Mouse (Mus musculus): Measurements from ENCODE around the gene Erc2.

Gene Erc2

GRCm38 (mm10) chr14:28061649-28062375 is 439.6 kb downstream of the Erc2 start:
- no peak for DNase-seq (ENCODE audit: low spot score in 2 of 2)

- DNase-seq (ENCODE audit: low spot score in 2 of 2) = peak; percentile 27 to 28
Measured at GRCm38 (mm10) chr14:28068021-28068420, 445.8 kb downstream of the Erc2 start.

GRCm38 (mm10) chr14:28069826-28070225 is 447.6 kb downstream of the Erc2 start:
- DNase-seq (ENCODE audit: low spot score in 2 of 2) = no peak

GRCm38 (mm10) chr14:28072561-28072960 is 450.3 kb downstream of the Erc2 start:
- no peak for DNase-seq (ENCODE audit: low spot score in 2 of 2)

- no peak for DNase-seq (ENCODE audit: low spot score in 2 of 2)
Measured at GRCm38 (mm10) chr14:28089636-28090443, 467.6 kb downstream of the Erc2 start.

- no peak for DNase-seq (ENCODE audit: low spot score in 2 of 2)
Measured at GRCm38 (mm10) chr14:28091367-28091766, 469.1 kb downstream of the Erc2 start.

GRCm38 (mm10) chr14:28093214-28093613 is 471.0 kb downstream of the Erc2 start:
- DNase-seq (ENCODE audit: low spot score in 2 of 2) = no peak

GRCm38 (mm10) chr14:28093913-28094312 is 471.7 kb downstream of the Erc2 start:
- DNase-seq (ENCODE audit: low spot score in 2 of 2) = no peak

- DNase-seq (ENCODE audit: low spot score in 2 of 2) = no peak
Measured at GRCm38 (mm10) chr14:28099084-28099483, 476.9 kb downstream of the Erc2 start.

GRCm38 (mm10) chr14:28113121-28113520 is 490.9 kb downstream of the Erc2 start:
- DNase-seq (ENCODE audit: low spot score in 2 of 2) = no peak

- no peak for DNase-seq (ENCODE audit: low spot score in 2 of 2)
Measured at GRCm38 (mm10) chr14:28120851-28121250, 498.6 kb downstream of the Erc2 start.

GRCm38 (mm10) chr14:28126842-28127241 is 504.6 kb downstream of the Erc2 start:
- DNase-seq (ENCODE audit: low spot score in 2 of 2) = no peak

- no peak for DNase-seq (ENCODE audit: low spot score in 2 of 2)
Measured at GRCm38 (mm10) chr14:28128999-28129398, 506.8 kb downstream of the Erc2 start.

- DNase-seq (ENCODE audit: low spot score in 2 of 2) = no peak
Measured at GRCm38 (mm10) chr14:28143998-28144397, 521.8 kb downstream of the Erc2 start.

- DNase-seq (ENCODE audit: low spot score in 2 of 2) = no peak
Measured at GRCm38 (mm10) chr14:28147201-28147600, 525.0 kb downstream of the Erc2 start.

GRCm38 (mm10) chr14:28150942-28151341 is 528.7 kb downstream of the Erc2 start:
- DNase-seq (ENCODE audit: low spot score in 2 of 2) = no peak

- peak in 1 of 2 experiments; percentile 43 for DNase-seq (ENCODE audit: low spot score in 2 of 2)
Measured at GRCm38 (mm10) chr14:28155706-28156105, 533.5 kb downstream of the Erc2 start.

- no peak for DNase-seq (ENCODE audit: low spot score in 2 of 2)
Measured at GRCm38 (mm10) chr14:28160852-28161251, 538.6 kb downstream of the Erc2 start.

GRCm38 (mm10) chr14:28164642-28165408 is 542.6 kb downstream of the Erc2 start:
- no peak for DNase-seq (ENCODE audit: low spot score in 2 of 2)

GRCm38 (mm10) chr14:28165621-28166211 is 543.5 kb downstream of the Erc2 start:
- DNase-seq (ENCODE audit: low spot score in 2 of 2) = no peak

GRCm38 (mm10) chr14:28170711-28171110 is 548.5 kb downstream of the Erc2 start:
- DNase-seq (ENCODE audit: low spot score in 2 of 2) = no peak

- DNase-seq (ENCODE audit: low spot score in 2 of 2) = no peak
Measured at GRCm38 (mm10) chr14:28171364-28171763, 549.1 kb downstream of the Erc2 start.
